Mouse (Mus musculus): ENCODE results near the gene Klhl20.
"Not testable (repeated sequence)": the region's sequence is repeated elsewhere in the genome, so short reads cannot be mapped to it uniquely, and the experiment has no call there.

Gene Klhl20

GRCm38 (mm10) chr1:161130726-161131664 is at the start of gene Klhl20:
Gene Klhl20, minus strand, starts transcription at chr1:161131511.
- peak; percentile 95 for DNase-seq (ENCODE audit: low read depth, low spot score)

- DNase-seq (ENCODE audit: low read depth, low spot score) = peak; percentile 31
Observed at GRCm38 (mm10) chr1:161180674-161181073, 49.4 kb upstream of the Klhl20 start.

GRCm38 (mm10) chr1:161170651-161171050 is 39.3 kb upstream of the Klhl20 start:
- DNase-seq (ENCODE audit: low read depth, low spot score) = peak; percentile 61

- no peak for DNase-seq (ENCODE audit: low read depth, low spot score)
Observed at GRCm38 (mm10) chr1:161160266-161160665, 29.0 kb upstream of the Klhl20 start.

- no peak for DNase-seq (ENCODE audit: low read depth, low spot score)
Observed at GRCm38 (mm10) chr1:161159214-161159613, 27.9 kb upstream of the Klhl20 start, which contains the start of gene Tex50. Gene Tex50, minus strand, starts transcription at chr1:161159314.

- no peak for DNase-seq (ENCODE audit: low read depth, low spot score)
Observed at GRCm38 (mm10) chr1:161156546-161156945, 25.2 kb upstream of the Klhl20 start.

GRCm38 (mm10) chr1:161151098-161151497 is 19.8 kb upstream of the Klhl20 start:
- DNase-seq (ENCODE audit: low read depth, low spot score) = no peak

GRCm38 (mm10) chr1:161147888-161148287 is 16.6 kb upstream of the Klhl20 start:
- DNase-seq (ENCODE audit: low read depth, low spot score) = no peak

GRCm38 (mm10) chr1:161145611-161146010 is 14.3 kb upstream of the Klhl20 start:
- not testable (repeated sequence) for DNase-seq (ENCODE audit: low read depth, low spot score)

- no peak for DNase-seq (ENCODE audit: low read depth, low spot score)
Observed at GRCm38 (mm10) chr1:161143216-161143615, 11.9 kb upstream of the Klhl20 start.

GRCm38 (mm10) chr1:161142531-161143159 is 11.3 kb upstream of the Klhl20 start, which contains the start of gene Ankrd45:
Gene Ankrd45, plus strand, starts transcription at chr1:161142691.
- DNase-seq (ENCODE audit: low read depth, low spot score) = no peak

GRCm38 (mm10) chr1:161140026-161140762 is 8.9 kb upstream of the Klhl20 start:
- no peak for DNase-seq (ENCODE audit: low read depth, low spot score)

- DNase-seq (ENCODE audit: low read depth, low spot score) = no peak
Observed at GRCm38 (mm10) chr1:161139496-161139895, 8.2 kb upstream of the Klhl20 start.

GRCm38 (mm10) chr1:161126461-161126860 is 4.8 kb downstream of the Klhl20 start:
- DNase-seq (ENCODE audit: low read depth, low spot score) = no peak

- no peak for DNase-seq (ENCODE audit: low read depth, low spot score)
Observed at GRCm38 (mm10) chr1:161122661-161123418, 8.5 kb downstream of the Klhl20 start.

GRCm38 (mm10) chr1:161114591-161114990 is 16.7 kb downstream of the Klhl20 start:
- no peak for DNase-seq (ENCODE audit: low read depth, low spot score)

- no peak for DNase-seq (ENCODE audit: low read depth, low spot score)
Observed at GRCm38 (mm10) chr1:161109216-161109615, 22.1 kb downstream of the Klhl20 start.

- no peak for DNase-seq (ENCODE audit: low read depth, low spot score)
Observed at GRCm38 (mm10) chr1:161103842-161104241, 27.5 kb downstream of the Klhl20 start.

GRCm38 (mm10) chr1:161099721-161100405 is 31.4 kb downstream of the Klhl20 start:
- no peak for DNase-seq (ENCODE audit: low read depth, low spot score)

- no peak for DNase-seq (ENCODE audit: low read depth, low spot score)
Observed at GRCm38 (mm10) chr1:161077243-161077642, 54.1 kb downstream of the Klhl20 start.
